Mouse (Mus musculus) natural killer cell, adult 2 months (primary cell): Measurements from ENCODE around the gene Btbd9.

Source experiments
- DNase-seq, 2 experiments: peaks; one replicate each; pipeline ENCODE4 v3.0.0; 2022; ENCODE audit warnings: low spot score in 2 of 2

Gene Btbd9

DNA sequence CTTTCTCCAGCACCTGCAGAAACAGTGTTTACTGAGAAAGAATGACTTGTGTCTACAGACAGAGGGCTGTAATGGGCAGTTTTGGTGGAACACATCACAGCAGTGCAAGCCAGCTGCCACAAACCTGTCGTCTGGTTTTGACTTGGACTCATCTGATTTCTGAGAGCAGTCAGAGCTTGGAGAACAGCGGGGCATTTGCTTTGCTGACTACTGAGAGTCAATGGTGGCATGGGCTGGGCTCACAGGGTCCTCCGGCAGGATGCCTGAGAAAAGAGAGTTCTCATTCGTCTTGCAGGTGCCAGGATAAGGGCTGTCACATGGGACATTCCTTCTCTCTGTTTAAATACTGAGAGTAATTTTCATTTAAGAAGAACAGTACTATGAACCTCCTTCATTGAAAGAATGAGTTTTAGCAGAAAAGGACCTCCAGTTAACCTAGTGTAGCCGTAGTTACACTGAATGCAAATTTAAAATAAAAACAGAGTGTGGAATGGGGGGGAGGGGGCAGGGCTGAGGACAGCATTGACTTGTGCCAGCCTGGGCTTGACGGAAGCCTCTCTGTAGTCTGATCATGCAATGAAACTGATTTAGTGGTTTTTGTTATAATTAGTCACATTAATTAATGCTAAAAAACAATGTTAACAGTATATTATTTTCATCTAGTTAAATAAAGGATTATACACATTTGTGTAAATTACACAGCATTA, 122.0 kb downstream of the Btbd9 start:
- no peak for DNase-seq

GRCm38 (mm10) chr17:30453272-30453671, 123.0 kb downstream of the Btbd9 start:
- DNase-seq = no peak

GRCm38 (mm10) chr17:30452363-30452762, 123.9 kb downstream of the Btbd9 start:
- no peak for DNase-seq

GRCm38 (mm10) chr17:30448562-30448961, 127.7 kb downstream of the Btbd9 start:
- DNase-seq = no peak

DNA sequence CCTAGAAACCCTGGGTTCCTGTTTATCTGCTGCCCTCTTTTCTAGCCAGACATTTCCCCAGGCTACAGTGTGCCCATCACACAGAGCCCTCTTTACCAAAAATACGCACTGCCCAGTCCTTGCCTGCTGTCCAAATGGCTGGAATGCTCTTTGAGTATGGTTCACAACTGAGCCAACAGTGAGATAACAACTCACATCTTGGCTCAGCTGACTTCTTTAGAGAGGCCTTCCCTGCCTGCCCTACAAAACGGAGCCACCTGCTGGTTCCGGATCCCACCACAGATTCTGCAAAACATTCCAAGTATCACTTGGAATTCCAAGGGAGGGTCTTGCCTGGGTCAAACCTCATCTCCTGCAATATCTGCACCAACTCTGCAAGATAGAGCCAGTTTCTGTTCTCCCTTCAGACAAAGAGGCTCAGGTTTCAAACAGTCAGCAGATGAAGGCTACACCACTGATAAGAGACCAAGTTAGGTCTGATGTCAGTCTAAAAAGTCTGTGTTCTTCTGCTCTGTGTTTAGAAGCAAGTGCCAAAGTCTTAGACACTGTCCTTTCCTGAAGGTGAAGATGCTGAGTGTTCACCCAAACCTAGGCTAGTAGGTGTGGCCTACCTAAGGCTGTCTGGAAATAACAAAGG, 130.4 kb downstream of the Btbd9 start:
- no peak for DNase-seq

DNA sequence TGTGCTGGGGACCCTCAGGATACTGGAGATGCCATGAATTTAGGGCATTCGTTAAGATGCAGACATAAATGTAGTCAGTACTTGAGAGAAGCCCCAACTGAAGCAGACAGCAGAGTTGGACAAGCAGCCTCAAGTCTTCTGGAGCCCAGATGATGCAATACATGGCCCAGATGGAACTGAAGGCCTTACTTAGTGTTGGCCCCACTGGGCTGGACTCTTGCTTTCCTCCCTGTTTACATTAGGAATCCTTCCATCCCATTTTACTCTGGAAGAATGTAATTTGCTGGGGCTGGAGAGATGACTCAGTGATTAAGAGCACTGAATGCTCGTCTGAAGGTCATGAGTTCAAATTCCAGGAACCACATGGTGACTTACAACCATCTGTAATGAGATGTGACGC, 136.6 kb downstream of the Btbd9 start:
- no peak for DNase-seq

DNA sequence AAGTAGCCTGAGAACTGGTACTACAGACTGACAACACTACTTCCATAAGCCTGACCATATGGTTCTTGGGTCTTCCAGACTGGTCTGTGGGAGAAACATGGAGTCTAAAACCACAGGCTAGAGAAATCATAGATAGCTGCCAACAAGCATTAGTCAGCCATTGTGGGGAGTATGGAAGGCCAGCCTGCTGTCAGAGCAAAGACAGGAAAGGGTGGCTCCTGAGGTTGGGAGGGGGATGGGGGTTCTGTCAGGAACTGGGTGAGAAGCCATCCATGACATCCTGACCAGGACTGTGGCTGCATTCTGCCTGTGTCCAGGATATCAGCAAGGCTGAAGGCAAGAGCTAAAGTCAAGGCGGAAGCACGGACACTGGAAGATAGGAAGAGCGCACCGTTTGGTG, 137.5 kb downstream of the Btbd9 start:
- no peak for DNase-seq

- DNase-seq = no peak
Measured at GRCm38 (mm10) chr17:30436021-30436461, 140.2 kb downstream of the Btbd9 start.

- no peak for DNase-seq
Measured at GRCm38 (mm10) chr17:30435478-30435877, 140.8 kb downstream of the Btbd9 start.

GRCm38 (mm10) chr17:30432094-30432493, 144.2 kb downstream of the Btbd9 start:
- no peak for DNase-seq

DNA sequence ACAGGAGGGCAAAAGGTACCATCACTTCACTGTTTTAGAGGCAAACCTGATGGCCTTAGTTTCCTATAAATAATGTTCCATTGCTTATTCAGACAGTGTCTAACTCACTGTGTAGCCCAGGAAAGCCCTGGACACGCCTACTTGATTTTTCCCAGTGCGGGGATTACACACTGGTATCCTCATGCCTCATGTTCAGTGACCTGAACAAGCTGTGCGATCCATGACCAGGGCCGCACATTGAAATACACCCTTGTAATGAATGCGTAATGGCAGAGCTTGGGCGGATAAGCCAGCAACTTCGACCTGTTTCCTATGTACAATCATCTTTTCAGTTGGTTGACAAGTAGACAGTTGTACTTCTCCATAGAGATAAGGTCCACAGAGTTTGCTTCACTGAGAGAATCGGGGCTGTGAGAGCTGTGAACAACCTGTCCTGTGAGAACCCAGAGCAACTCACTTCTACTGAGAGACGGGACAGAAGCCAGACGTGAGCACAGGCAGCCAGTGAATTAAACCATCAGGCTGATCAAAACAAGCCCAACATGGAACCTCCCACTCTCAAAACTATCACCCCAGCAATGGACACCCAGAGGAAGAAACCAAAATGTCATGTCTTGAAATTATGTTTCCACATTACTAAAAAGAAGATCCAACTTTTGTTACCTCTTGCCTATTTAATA, 145.2 kb downstream of the Btbd9 start:
- DNase-seq = no peak

- DNase-seq = no peak
Measured at GRCm38 (mm10) chr17:30428661-30429060, 147.6 kb downstream of the Btbd9 start.

- no peak for DNase-seq
Measured at GRCm38 (mm10) chr17:30423256-30423852, 152.9 kb downstream of the Btbd9 start.

- DNase-seq = no peak
Measured at GRCm38 (mm10) chr17:30422278-30422677, 154.0 kb downstream of the Btbd9 start.

DNA sequence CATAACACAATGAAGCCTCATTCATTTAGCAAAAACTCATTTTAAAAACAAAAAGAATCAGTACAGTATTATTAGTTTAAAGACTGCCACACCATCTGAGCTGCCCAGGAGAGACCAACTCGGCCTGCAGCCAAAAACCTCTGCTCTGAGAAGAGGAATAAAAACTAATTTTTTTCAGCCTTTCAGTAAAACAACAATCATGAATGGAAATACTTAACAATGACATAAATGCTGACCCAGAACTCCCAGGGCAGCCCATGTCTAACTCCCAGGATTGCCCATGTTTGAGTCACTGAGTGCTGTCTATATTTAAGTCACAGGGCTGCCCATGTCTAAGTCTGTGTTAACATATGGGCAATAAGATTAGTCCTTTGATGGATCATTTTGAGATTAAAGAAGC, 155.0 kb downstream of the Btbd9 start:
- no peak for DNase-seq

- DNase-seq = peak in 1 of 2 experiments; percentile 18
Measured at GRCm38 (mm10) chr17:30419494-30419893, 156.8 kb downstream of the Btbd9 start.

DNA sequence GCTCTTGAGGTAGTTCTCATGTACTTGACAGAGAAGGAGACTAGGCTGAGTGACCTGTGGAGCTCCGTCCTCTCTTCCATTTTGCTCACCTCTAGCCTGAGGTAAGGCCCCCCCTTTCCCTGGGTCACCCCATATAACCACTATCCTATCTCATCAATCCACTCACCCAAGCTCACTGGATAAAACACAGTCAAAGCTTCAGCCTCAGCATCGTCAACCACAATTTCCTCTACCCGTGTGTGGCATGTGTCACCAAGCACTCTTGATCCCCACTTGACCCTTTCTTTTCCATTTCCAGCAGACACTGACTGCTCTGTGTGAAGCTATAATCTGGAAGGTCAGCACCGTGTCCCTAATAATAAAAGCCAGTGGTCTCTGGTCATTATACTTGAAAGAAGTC, 157.8 kb downstream of the Btbd9 start:
- DNase-seq = peak; percentile 23 to 46

DNA sequence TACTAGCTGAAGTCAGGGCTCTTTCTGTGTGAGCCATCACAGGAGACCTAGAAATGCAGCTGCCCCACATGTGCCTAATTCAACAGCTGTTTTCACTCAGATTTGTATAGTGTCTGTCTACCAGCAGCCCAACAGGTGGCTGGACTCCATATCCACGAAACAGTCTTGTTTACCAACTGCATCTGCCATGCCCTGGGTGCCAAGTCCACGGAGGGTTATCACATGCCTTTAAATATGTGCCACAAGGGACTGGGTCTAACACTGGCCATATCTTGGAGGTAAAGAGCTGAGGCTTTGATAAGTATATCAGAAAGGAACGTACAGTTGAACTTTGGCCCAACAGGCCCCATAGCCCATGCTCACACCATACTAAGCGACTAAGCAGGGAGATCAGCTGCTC, 159.2 kb downstream of the Btbd9 start:
- no peak for DNase-seq

GRCm38 (mm10) chr17:30415693-30416092, 160.6 kb downstream of the Btbd9 start:
- DNase-seq = no peak

- no peak for DNase-seq
Measured at GRCm38 (mm10) chr17:30412991-30413390, 163.3 kb downstream of the Btbd9 start.

GRCm38 (mm10) chr17:30406002-30406401, 170.3 kb downstream of the Btbd9 start:
- no peak for DNase-seq

GRCm38 (mm10) chr17:30402871-30403270, 173.4 kb downstream of the Btbd9 start:
- DNase-seq = no peak

- DNase-seq = no peak
Measured at GRCm38 (mm10) chr17:30395261-30395660, 181.0 kb downstream of the Btbd9 start.
